Mouse (Mus musculus): ENCODE measurements around the gene Tmeff1. TPM values are rescaled to one million over a fixed set of nuclear protein-coding genes. Genes with fewer than 3 reads are reported as not detected.

Tmeff1 gene
- total RNA-seq, 2 experiments from 2014 or later, result 172 TPM

GRCm38 (mm10) chr4:48559652-48560051 is 25.3 kb upstream of the Tmeff1 start:
- no peak for DNase-seq (ENCODE audit: extremely low spot score in 1 of 2, low spot score in 2 of 2)
- intact Hi-C loops (cut with DNase I), result no loop called here

- intact Hi-C loops (cut with DNase I), result no loop called here
- no peak for DNase-seq (ENCODE audit: extremely low spot score in 1 of 2, low spot score in 2 of 2)
These were observed 23.1 kb upstream of the Tmeff1 start for GRCm38 (mm10) chr4:48561824-48562223.

- DNase-seq (ENCODE audit: extremely low spot score in 1 of 2, low spot score in 2 of 2), result no peak
- intact Hi-C loops (cut with DNase I), result no loop called here
These were observed 20.0 kb upstream of the Tmeff1 start for GRCm38 (mm10) chr4:48564962-48565361.

- DNase-seq (ENCODE audit: extremely low spot score in 1 of 2, low spot score in 2 of 2), result no peak
- intact Hi-C loops (cut with DNase I), result no loop called here
These were observed 8.6 kb upstream of the Tmeff1 start for GRCm38 (mm10) chr4:48576361-48576760.

GRCm38 (mm10) chr4:48577831-48578230 is 7.1 kb upstream of the Tmeff1 start:
- intact Hi-C loops (cut with DNase I), result no loop called here

GRCm38 (mm10) chr4:48578399-48578798 is 6.6 kb upstream of the Tmeff1 start:
- DNase-seq (ENCODE audit: extremely low spot score in 1 of 2, low spot score in 2 of 2), result no peak
- intact Hi-C loops (cut with DNase I), result no loop called here

More at GRCm38 (mm10) chr4:48577831-48578230, 7.1 kb upstream of the Tmeff1 start:
- DNase-seq (ENCODE audit: extremely low spot score in 1 of 2, low spot score in 2 of 2), result no peak

- DNase-seq (ENCODE audit: extremely low spot score in 1 of 2, low spot score in 2 of 2), result no peak
- intact Hi-C loops (cut with DNase I), result no loop called here
These were observed 5.4 kb upstream of the Tmeff1 start for GRCm38 (mm10) chr4:48579475-48580110.

GRCm38 (mm10) chr4:48581201-48581600 is 3.8 kb upstream of the Tmeff1 start:
- intact Hi-C loops (cut with DNase I), result no loop called here
- DNase-seq (ENCODE audit: extremely low spot score in 1 of 2, low spot score in 2 of 2), result no peak

GRCm38 (mm10) chr4:48581993-48582392 is 3.0 kb upstream of the Tmeff1 start:
- no peak for DNase-seq (ENCODE audit: extremely low spot score in 1 of 2, low spot score in 2 of 2)
- intact Hi-C loops (cut with DNase I), result no loop called here

GRCm38 (mm10) chr4:48582941-48583340 is 2.0 kb upstream of the Tmeff1 start:
- intact Hi-C loops (cut with DNase I), result no loop called here
- no peak for DNase-seq (ENCODE audit: extremely low spot score in 1 of 2, low spot score in 2 of 2)

GRCm38 (mm10) chr4:48585241-48586098 is 496 bp downstream of the Tmeff1 start:
- intact Hi-C loops (cut with DNase I), result loop anchor here (2.0 to 5.0 kb wide), 2 partner anchors 27 to 97 kb away; no protein-coding TSS in a partner anchor

GRCm38 (mm10) chr4:48586099-48586821 is 1.3 kb downstream of the Tmeff1 start:
- intact Hi-C loops (cut with DNase I), result loop anchor here (2.0 to 5.0 kb wide), 2 partner anchors 27 to 96 kb away; no protein-coding TSS in a partner anchor
- peak in 1 of 2 experiments; percentile 58 for DNase-seq (ENCODE audit: extremely low spot score in 1 of 2, low spot score in 2 of 2)

More at GRCm38 (mm10) chr4:48585241-48586098, 496 bp downstream of the Tmeff1 start:
- DNase-seq (ENCODE audit: extremely low spot score in 1 of 2, low spot score in 2 of 2), result peak in 1 of 2 experiments; percentile 75

GRCm38 (mm10) chr4:48587526-48587925 is 2.6 kb downstream of the Tmeff1 start:
- no peak for DNase-seq (ENCODE audit: extremely low spot score in 1 of 2, low spot score in 2 of 2)
- intact Hi-C loops (cut with DNase I), result loop anchor here (2.0 to 5.0 kb wide), 2 partner anchors 25 to 95 kb away; no protein-coding TSS in a partner anchor

GRCm38 (mm10) chr4:48588576-48588975 is 3.6 kb downstream of the Tmeff1 start:
- DNase-seq (ENCODE audit: extremely low spot score in 1 of 2, low spot score in 2 of 2), result no peak
- intact Hi-C loops (cut with DNase I), result loop anchor here (5.0 kb wide), 1 partner anchor 94 kb away; no protein-coding TSS in a partner anchor

GRCm38 (mm10) chr4:48590862-48591261 is 5.9 kb downstream of the Tmeff1 start:
- no peak for DNase-seq (ENCODE audit: extremely low spot score in 1 of 2, low spot score in 2 of 2)
- intact Hi-C loops (cut with DNase I), result no loop called here

- intact Hi-C loops (cut with DNase I), result no loop called here
- DNase-seq (ENCODE audit: extremely low spot score in 1 of 2, low spot score in 2 of 2), result no peak
These were observed 6.4 kb downstream of the Tmeff1 start for GRCm38 (mm10) chr4:48591390-48591789.

- DNase-seq (ENCODE audit: extremely low spot score in 1 of 2, low spot score in 2 of 2), result no peak
These were observed 7.4 kb downstream of the Tmeff1 start for GRCm38 (mm10) chr4:48592328-48592727.

GRCm38 (mm10) chr4:48592844-48593243 is 7.9 kb downstream of the Tmeff1 start:
- DNase-seq (ENCODE audit: extremely low spot score in 1 of 2, low spot score in 2 of 2), result no peak
- intact Hi-C loops (cut with DNase I), result no loop called here

More at GRCm38 (mm10) chr4:48592328-48592727, 7.4 kb downstream of the Tmeff1 start:
- intact Hi-C loops (cut with DNase I), result no loop called here

- no peak for DNase-seq (ENCODE audit: extremely low spot score in 1 of 2, low spot score in 2 of 2)
- intact Hi-C loops (cut with DNase I), result no loop called here
These were observed 11.1 kb downstream of the Tmeff1 start for GRCm38 (mm10) chr4:48596111-48596510.
